Mouse (Mus musculus) heart, adult 2 months (tissue): Measurements from ENCODE around the gene Cd48. TPM values are rescaled to one million over a fixed set of nuclear protein-coding genes. Genes with fewer than 3 reads are reported as not detected.
A peak's percentile ranks its signal among the peaks of the same experiment; 100 is the strongest.
"Not testable (repeated sequence)": the region's sequence is repeated elsewhere in the genome, so short reads cannot be mapped to it uniquely, and the experiment has no call there.

ENCODE experiments used
- DNase-seq, 2 experiments: peaks; one replicate each; pipeline ENCODE4 v3.0.0; 2021
- H3K27ac ChIP-seq: fragments of 200-600 bp; 2 replicates; pipeline ENCODE4 v1.8.1; 2022
- H3K27me3 ChIP-seq: fragments of 200-500 bp; 2 replicates; pipeline ENCODE4 v1.6.1; 2012; ENCODE audit warnings: mild to moderate bottlenecking, low read length, inconsistent platforms, mixed read lengths; ENCODE audit not compliant: control insufficient read depth, insufficient read depth
- H3K36me3 ChIP-seq: fragments of 200-500 bp; 2 replicates; pipeline ENCODE4 v1.6.1; 2012; ENCODE audit warnings: low read length, inconsistent platforms; ENCODE audit not compliant: control insufficient read depth, insufficient read depth
- H3K4me1 ChIP-seq: fragments of 200-500 bp; 2 replicates; pipeline ENCODE4 v1.6.1; 2011; ENCODE audit warnings: low read length; ENCODE audit not compliant: control insufficient read depth, insufficient read depth
- H3K4me3 ChIP-seq: fragments of 200-600 bp; 2 replicates; pipeline ENCODE4 v1.8.1; 2022
- H3K79me2 ChIP-seq: fragments of 200-500 bp; replicated peaks from 2 replicates; pipeline ENCODE4 v1.6.1; 2012; ENCODE audit warnings: mild to moderate bottlenecking, inconsistent platforms, low read length, moderate library complexity, mixed read lengths; ENCODE audit not compliant: control insufficient read depth, insufficient read depth
- H3K9ac ChIP-seq: fragments of 200-500 bp; 2 replicates; pipeline ENCODE4 v1.6.1; 2012; ENCODE audit warnings: low read depth, mild to moderate bottlenecking, control low read depth, inconsistent platforms, low read length, mixed read lengths
- CTCF ChIP-seq: fragments of 200-600 bp; IDR thresholded peaks from 2 replicates; pipeline ENCODE4 v1.8.1; 2022; ENCODE audit warnings: antibody characterized with exemption, mild to moderate bottlenecking, moderate library complexity
- EP300 ChIP-seq: fragments of 200-500 bp; IDR thresholded peaks from 2 replicates; pipeline ENCODE4 v1.6.1; 2011; ENCODE audit warnings: low read depth, low read length, control low read depth; ENCODE audit not compliant: insufficient read depth
- POLR2A ChIP-seq: fragments of 200-500 bp; IDR thresholded peaks from 2 replicates; pipeline ENCODE4 v1.6.1; 2011; ENCODE audit warnings: mild to moderate bottlenecking, low read depth, low read length, control low read depth; ENCODE audit not compliant: insufficient read depth
- WGBS: fragments of 180-500 bp; shearing (Covaris S2); methylation state at CpG from one replicate; pipeline ENCODE4 v1.1.7; 2018; 5-methylcytosine and 5-hydroxymethylcytosine counted together
- intact Hi-C: fragments of 180-260 bp; cut with DNase I; formaldehyde crosslinking; loops from one replicate; pipeline ENCODE4 v1.15.1; 2025
- polyA plus RNA-seq: library from polyadenylated mRNA; depleted of rRNA; stranded (reverse); fragments of >200 nt; gene quantifications from 2 replicates; pipeline ENCODE4 v1.2.3, GENCODE M21; 2012
- total RNA-seq, 2 experiments: library from RNA; stranded (reverse); gene quantifications; 2 replicates each; pipeline ENCODE4 v1.2.3; 2021

Gene Cd48
- total and polyA plus RNA-seq, 3 experiments: 2.3 to 4.5 (median 2.7) TPM

DNA sequence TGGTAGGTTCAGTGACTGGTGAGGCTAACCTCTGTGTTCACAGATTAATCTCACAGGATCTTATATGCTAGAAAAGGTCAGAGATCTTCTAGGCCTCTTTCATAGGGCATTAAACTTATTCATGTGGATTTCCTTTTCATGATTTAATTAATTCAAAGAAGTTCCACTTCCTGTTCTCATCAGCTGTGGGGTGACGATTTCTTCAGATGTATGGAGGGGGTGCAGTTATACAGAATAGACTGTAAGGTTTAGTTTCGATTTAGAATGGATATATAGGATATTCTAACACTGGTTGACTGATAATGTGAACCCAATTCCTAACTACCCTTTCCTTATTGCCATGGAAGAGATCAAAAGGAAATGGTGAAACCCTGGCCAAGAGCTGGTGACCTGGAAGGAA lies 20.3 kb upstream of the Cd48 start:
- intact Hi-C loops: no loop called here
- WGBS: 43% methylated on average over 2 of the region's 2 CpGs

DNA sequence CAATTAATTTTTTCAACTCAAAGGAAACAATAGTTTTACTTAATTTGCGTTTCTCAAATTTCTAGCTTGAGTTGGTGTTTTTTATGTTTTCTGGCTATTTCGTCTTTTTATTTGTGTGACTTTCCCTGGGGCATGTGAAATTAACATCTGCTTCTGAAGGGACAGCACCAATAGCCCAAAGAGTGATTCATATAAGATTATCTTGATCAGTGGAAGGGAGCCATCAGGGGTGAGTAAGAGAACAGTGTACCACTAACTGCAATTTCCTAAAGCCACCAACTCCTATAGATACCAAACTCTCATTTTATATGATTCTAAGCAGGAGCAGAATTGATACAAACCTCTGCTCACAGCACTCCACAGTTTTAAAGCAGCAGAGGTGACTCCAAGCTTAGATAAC lies 18.1 kb upstream of the Cd48 start:
- H3K4me3 ChIP-seq: no peak overlapping the region
- no peak overlapping the region for H3K9ac ChIP-seq
- DNase-seq: no peak
- WGBS: 75% methylated on average over 2 of the region's 2 CpGs
- H3K4me1 ChIP-seq: no peaks in the 10 kb centered on the region
- no peaks in the 10 kb centered on the region for H3K79me2 ChIP-seq
- H3K27ac ChIP-seq: no peak overlapping the region
- TF ChIP-seq POLR2A (no peak), CTCF (no peak), EP300 (no peak)
- intact Hi-C loops: no loop called here
- H3K27me3 ChIP-seq: no peaks in the 10 kb centered on the region
- no peaks in the 10 kb centered on the region for H3K36me3 ChIP-seq

More for the DNA sequence above, 20.3 kb upstream of the Cd48 start:
- H3K4me1 ChIP-seq: no peaks in the 10 kb centered on the region
- no peak overlapping the region for H3K9ac ChIP-seq
- no peaks in the 10 kb centered on the region for H3K79me2 ChIP-seq
- no peak overlapping the region for H3K4me3 ChIP-seq
- H3K36me3 ChIP-seq: no peaks in the 10 kb centered on the region
- no peaks in the 10 kb centered on the region for H3K27me3 ChIP-seq
- TF ChIP-seq EP300: no peak
- no peak for TF ChIP-seq POLR2A
- TF ChIP-seq CTCF: no peak
- H3K27ac ChIP-seq: no peak overlapping the region
- DNase-seq: no peak

DNA sequence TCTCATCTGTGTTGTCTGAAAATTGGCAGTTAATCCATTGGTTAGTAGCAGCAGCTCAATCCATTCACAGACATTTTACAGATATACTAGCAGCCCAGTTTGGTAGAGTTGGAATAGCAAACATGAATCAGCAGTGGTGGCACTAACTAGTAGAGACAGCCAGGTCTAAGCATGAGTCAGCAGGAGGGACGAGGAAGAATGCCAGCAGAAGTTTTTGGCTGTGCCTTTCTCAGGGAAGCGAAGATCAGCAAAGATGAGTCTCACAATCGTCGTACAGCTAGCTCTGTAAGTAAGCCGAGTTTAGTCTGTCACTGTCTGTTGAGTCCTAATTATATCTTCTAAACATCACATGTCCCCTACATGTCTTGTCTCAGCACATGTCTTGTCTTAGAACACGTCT lies 15.5 kb upstream of the Cd48 start:
- H3K4me1 ChIP-seq: no peaks in the 10 kb centered on the region
- H3K4me3 ChIP-seq: no peak overlapping the region
- no peaks in the 10 kb centered on the region for H3K79me2 ChIP-seq
- intact Hi-C loops: no loop called here
- no peak overlapping the region for H3K9ac ChIP-seq
- no peaks in the 10 kb centered on the region for H3K36me3 ChIP-seq
- 79% methylated on average over 6 of the region's 6 CpGs for WGBS
- TF ChIP-seq CTCF (no peak), POLR2A (no peak), EP300 (no peak)
- H3K27ac ChIP-seq: no peak overlapping the region
- DNase-seq: no peak
- H3K27me3 ChIP-seq: no peaks in the 10 kb centered on the region

DNA sequence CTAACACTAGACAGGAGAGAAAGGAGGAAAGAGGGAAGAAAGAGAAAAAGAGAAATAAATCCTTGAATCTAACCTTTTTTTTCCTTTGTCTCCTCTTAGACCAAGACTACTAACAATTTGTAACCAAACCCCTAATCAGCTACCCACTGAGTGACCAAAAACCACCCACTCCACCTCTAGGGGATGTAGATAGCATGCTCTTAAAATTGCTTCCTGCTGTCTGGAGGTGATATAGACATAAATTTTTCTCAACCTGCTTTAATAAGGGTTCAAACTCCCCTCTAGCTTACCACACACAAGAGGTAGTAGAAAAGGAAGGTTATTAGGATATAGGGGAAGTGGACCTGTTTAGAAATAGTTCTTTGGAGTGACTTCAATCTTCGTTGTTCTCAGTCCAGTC lies 14.6 kb upstream of the Cd48 start:
- Histone ChIP-seq H3K9ac (no peak overlapping the region), H3K27ac (no peak overlapping the region), H3K4me1 (no peaks in the 10 kb centered on the region), H3K36me3 (no peaks in the 10 kb centered on the region), H3K4me3 (no peak overlapping the region), H3K79me2 (no peaks in the 10 kb centered on the region), H3K27me3 (no peaks in the 10 kb centered on the region)
- TF ChIP-seq EP300 (no peak), POLR2A (no peak), CTCF (no peak)
- intact Hi-C loops: no loop called here
- WGBS: 72% methylated on average over 1 of the region's 1 CpGs
- no peak for DNase-seq

DNA sequence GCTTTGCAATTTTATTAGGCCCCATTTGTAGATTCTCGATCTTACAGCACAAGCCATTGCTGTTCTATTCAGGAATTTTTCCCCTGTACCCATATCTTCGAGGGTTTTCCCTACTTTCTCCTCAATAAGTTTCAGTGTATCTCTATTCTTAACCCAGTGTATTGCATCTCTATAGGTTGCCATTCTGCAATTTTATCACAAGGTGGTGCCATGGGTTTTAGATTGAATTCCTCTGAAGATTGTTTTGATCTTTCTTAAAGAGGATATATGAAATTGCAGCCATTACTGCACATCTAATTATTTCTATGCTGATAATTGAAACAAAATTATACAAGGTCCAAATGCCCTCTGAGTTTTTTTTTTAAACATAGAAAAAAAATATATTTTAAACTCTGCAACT lies 9.4 kb upstream of the Cd48 start:
- DNase-seq, H3K36me3 ChIP-seq, H3K27me3 ChIP-seq, H3K4me1 ChIP-seq, H3K4me3 ChIP-seq, intact Hi-C loops, H3K79me2 ChIP-seq, H3K27ac ChIP-seq, H3K9ac ChIP-seq: not testable (repeated sequence)
- 65% methylated on average over 2 of the region's 2 CpGs for WGBS

DNA sequence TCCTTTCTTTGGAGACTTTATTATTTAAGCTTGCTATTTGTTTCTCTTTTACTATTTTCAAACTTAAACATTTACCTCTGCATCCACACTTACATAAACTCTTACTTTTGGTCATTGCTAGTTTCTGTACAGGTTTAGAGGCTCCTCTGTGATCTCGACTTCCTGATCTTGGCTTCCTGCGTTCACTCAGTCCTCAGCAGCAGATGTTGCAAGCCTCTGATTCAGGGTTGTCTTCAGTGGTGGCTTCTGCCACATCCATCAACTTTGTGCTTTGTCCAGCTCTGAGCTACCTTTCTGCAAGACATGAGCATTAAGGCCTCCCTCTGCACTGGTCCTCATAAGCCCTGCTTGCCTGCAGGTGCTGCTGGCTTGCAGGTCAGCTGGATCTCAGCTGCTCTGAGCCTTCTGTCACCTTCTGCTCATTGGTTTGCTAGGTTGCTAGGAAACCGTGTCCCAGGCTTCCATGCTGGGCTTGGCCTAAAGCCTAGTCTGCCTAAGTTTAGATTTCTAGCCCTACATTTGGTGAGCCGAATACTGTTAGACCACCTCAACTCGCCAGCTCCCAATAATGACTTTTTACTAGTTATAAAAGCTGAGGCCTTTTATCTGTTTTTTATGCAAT lies 8.8 kb upstream of the Cd48 start:
- no peak overlapping the region for H3K4me3 ChIP-seq
- intact Hi-C loops: no loop called here

More for the DNA sequence above, 8.8 kb upstream of the Cd48 start:
- no peaks in the 10 kb centered on the region for H3K27me3 ChIP-seq
- peak in 1 of 2 experiments; percentile 27 for DNase-seq
- 52% methylated on average over 5 of the region's 5 CpGs for WGBS
- no peak for TF ChIP-seq CTCF
- no peak for TF ChIP-seq POLR2A
- TF ChIP-seq EP300: no peak
- no peaks in the 10 kb centered on the region for H3K4me1 ChIP-seq
- no peak overlapping the region for H3K27ac ChIP-seq
- H3K36me3 ChIP-seq: no peaks in the 10 kb centered on the region
- H3K9ac ChIP-seq: no peak overlapping the region
- no peaks in the 10 kb centered on the region for H3K79me2 ChIP-seq
